Mouse (Mus musculus): Measurements from ENCODE around the gene Myo16. TPM values are rescaled to one million over a fixed set of nuclear protein-coding genes. Genes with fewer than 3 reads are reported as not detected.

The Myo16 gene
- polyA plus RNA-seq, 1 experiment from 2014 or later, result 3.9 TPM

GRCm38 (mm10) chr8:10683088-10683487, 529.4 kb downstream of the Myo16 start:
- no peak overlapping the region for H3K27ac ChIP-seq (replicated peaks)
- H3K4me1 ChIP-seq (replicated peaks), result peaks cover 14% of the 10 kb centered on the region
- no peak overlapping the region for H3K9ac ChIP-seq
- H3K9me3 ChIP-seq, result no peaks in the 10 kb centered on the region
- H3K27me3 ChIP-seq, result no peaks in the 10 kb centered on the region
- 70% methylated on average over 8 of the region's 8 CpGs for WGBS
- H3K36me3 ChIP-seq, result no peaks in the 10 kb centered on the region
- H3K4me3 ChIP-seq, result no peak overlapping the region
- H3K4me2 ChIP-seq, result no peak overlapping the region
- ATAC-seq (ENCODE audit: low read depth), result no peak

Other genes with a start within 250 kb of the Myo16 start
- 11.2 and 11.5 TPM in 2 replicates for gene Lig4, start 176.2 kb upstream of the Myo16 start, polyA plus RNA-seq (2015; fragmentation: Nextera tagmentation; extraction: Ambion mirVana)
- 13.3 and 15.0 TPM in 2 replicates for gene Abhd13, start 176.2 kb upstream of the Myo16 start, polyA plus RNA-seq (2015; fragmentation: Nextera tagmentation; extraction: Ambion mirVana)
- 2.3 and 3.0 TPM in 2 replicates for gene Tnfsf13b, start 147.4 kb upstream of the Myo16 start, polyA plus RNA-seq (2015; fragmentation: Nextera tagmentation; extraction: Ambion mirVana)

All from neural tube, embryonic 13.5 days (tissue).